Mouse (Mus musculus) adrenal gland (tissue): ENCODE results near the gene Cebpb.

ENCODE experiments used
- intact Hi-C: fragments of 180-260 bp; cut with DNase I; formaldehyde crosslinking; loops from one replicate; pipeline ENCODE4 v1.15.1; 2025
- microRNA-seq, 2 experiments: library from miRNA; unstranded; fragments of <30 nt; microRNA quantifications; one replicate each; pipeline ENCODE4; 2019

The Cebpb gene

DNA sequence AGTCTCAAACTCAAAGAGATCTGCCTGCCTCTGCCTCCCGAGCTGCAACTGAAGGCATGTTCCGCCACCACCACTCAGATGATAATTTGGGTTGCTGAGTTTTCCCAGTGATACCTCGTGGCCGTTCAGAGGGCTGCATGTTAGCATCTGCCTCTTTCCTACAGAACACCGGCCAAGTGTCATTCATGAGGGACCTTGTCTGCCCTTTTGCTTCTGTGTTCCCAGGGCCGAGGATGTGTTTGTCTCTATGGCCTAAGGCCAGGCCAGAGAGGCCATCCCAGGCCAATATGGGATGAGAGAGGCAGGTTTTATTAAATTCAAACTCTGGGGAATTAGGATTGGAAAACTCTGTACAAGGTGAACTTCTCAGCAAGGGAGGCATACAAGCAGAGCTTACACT is 25.6 kb downstream of the Cebpb start:
- intact Hi-C loops, result no loop called here

DNA sequence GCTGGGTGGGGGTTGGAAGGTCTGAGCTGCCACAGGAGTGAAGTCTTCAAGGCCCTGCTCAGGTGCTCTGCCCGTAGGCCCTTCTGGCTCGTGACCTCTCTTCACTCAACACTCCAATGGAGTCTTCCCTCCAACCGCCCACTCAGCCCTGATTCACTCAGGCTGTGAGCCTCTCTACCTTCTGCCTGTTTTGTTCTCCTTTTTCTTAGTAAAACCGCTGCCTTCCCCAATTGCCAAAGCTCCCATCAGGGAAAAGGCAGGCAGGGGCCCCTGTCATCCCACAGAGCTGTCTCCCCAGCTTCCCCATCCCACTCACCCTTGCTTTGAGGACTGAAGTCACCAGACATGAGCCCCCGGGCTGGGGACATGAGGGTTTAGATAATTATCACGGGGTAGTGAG is 26.3 kb downstream of the Cebpb start:
- intact Hi-C loops, result loop anchor here (5.0 kb wide), 1 partner anchor 42 kb away; no protein-coding TSS in a partner anchor

DNA sequence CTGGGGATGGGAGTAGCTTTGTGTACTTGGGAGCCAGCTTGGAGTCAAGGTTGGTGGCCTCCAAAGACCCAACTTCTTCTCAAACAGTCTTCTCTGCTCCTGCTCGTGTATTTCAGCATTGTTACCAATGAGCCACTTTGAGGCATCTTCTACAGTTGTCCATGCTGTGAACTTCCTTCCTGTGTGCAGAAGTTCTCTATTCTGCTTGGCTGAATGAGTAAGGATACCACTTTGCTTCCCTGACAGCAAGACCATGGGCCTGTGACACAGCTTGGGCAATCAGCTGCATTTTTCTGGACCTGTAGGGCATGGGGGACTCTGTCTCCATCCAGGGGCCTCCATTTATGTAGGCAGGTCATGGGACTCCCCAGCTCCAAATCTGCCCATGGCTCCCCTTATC is 28.5 kb downstream of the Cebpb start:
- intact Hi-C loops, result loop anchor here (5.0 kb wide), 1 partner anchor 40 kb away; no protein-coding TSS in a partner anchor

DNA sequence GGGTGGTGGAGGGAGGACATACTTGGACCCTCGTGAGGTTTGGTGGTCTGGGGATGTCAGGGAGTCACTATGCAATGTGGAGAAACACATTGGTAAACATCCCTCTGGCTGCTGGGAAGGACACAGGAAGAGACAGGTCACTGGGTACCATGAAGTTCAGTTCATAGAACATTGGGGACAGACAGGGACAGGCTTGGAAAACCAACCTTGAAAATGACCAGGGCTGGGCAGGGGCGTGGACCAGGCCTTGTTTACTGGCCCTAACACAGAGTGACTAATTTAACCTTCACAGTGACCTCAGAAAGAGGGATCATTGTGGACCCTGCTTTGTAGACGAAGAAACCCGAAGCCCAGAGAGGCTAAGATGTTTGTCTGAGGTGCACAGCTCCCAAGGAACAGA is 30.8 kb downstream of the Cebpb start:
- intact Hi-C loops, result loop anchor here (5.0 kb wide), 1 partner anchor 38 kb away; no protein-coding TSS in a partner anchor

DNA sequence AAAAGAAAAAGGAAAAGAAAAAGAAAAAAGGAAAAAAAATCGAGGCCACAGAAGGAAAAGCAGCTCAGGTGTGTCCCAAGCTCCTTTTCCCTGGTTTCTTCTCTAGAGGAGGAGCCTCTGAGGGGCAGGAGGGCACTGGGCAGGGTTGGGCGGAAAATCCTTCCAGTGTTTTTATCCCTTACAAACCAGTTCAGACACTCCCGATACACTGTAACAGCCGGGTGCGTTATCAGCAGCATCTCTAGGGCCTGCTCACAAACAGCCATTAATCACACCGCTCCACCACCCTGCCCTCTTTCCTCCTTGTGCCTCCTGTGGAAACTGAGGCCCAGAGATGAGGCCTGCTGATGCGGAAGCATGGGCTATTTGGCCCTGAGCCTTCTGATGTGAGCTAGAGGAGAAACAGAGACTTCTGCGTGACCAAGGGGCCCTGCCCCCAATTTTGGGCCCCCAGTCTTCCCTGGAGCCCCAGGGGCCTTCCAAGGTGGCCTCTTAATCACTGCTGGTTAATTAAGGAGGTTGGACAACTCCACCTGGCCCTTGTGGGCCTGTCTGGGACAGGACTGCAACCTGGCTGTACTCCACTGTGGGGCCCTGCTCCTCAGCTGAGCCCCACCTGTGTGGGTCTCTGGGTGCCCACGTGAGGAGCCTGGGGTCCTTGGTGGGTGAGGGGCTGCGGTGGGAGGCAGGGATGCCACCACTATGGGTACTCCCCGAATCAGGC is 32.6 kb downstream of the Cebpb start:
- intact Hi-C loops, result no loop called here

DNA sequence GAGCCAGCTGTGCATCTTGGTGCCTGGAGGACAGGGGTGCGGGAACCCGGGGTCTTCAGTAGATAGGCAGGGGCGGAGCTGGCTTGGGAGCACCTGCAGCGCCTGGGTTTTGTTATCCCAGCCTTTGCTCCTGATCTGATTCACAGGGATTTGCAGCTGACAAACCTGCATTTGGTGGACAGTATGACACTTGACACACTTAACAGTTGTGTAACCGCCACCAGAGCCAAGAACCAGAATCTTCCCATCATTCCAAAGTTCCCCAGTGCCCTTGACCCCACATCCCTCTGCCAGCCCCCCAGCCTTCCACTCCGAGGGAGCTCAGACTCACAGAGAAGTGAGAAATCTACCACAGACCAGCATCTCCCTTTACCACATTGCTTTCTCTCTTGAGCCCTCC is 33.8 kb downstream of the Cebpb start:
- intact Hi-C loops, result no loop called here

DNA sequence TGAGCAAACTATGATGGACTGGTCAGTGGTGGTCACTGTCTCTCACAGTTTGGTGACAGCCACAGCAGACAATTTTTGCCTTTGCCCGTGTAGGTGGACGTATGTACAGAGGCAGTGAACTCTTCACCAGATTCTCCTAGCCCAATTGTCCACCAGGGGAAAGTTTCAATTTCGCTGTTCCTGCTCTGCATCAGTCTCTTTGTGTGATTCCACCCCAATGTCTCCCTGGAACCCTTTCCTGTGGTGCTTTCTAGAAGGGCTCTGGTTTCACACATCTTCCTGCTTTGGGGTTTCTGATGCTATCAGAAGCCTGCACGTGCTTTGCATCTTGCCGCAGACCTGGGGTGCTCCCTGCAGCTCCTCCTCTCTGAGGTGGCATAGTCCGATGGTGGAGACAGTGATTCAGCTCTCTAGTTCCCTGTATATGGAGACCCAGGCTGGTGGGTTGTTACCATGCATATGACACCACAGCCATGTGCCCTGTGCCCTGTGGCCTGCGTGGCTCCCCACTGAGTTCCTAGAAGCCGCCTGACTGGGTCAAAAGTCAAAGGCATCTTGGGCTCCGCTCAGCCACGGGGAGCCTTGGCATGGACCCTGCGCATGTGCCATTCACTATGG is 35.0 kb downstream of the Cebpb start:
- intact Hi-C loops, result no loop called here

DNA sequence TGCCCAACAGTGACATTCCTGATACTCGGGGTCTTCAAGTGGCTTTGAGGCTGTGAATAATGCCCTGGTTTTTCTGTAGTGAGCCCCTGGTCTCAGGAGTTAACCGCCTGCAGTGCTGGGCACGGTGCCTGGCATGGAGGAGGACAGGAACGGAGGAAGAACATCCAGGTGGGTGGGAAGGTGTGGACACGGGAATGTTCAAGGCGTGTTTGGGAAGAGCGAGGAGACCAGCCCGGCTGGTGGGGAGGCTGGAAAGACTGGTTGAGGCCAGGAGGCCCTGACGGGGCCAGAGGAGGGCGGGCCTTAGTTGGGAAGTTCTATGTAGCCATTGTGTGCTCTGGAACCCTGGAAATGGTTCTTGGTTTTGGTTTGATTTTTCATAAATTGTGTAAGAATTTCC is 37.2 kb downstream of the Cebpb start:
- intact Hi-C loops, result no loop called here

DNA sequence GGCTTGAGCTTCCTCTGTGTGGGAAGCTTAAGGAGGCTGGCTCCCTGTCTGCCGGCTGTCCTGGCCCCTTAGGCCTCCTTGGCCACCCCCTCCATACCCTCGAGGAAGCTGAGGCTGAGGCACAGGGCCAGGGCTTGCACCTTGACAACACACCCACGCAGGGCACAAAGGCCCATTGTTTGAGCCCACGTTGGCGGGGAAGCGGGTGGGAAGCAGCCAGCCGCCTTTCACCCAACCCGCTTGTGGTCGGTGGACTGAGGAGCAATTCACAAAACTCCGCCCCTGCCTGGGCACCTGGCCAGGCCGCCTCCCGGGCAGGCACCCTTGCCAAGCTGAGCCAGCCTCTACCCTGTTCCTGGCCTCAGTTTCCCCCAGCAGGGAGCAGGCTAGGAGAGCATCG is 38.4 kb downstream of the Cebpb start:
- intact Hi-C loops, result no loop called here

DNA sequence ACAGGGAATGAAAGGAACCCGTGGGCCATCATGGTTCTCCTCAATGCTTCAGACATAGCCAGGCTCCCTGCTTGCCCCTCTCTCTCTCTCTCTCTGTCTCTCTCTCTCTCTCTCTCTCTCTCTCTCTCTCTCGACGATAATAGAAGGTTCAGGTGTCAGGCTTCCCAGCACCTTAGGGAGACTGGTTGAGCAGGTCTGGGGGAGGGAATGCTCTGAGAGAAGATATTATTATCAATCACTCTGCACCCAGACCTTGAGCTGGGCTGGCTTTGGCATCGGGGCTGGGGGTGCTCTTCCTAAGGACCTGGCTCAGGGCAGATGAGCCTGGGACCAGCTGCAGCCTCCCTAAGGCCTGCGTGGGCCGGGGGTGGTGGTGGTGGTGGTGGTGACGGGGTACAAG is 41.3 kb downstream of the Cebpb start:
- intact Hi-C loops, result no loop called here

DNA sequence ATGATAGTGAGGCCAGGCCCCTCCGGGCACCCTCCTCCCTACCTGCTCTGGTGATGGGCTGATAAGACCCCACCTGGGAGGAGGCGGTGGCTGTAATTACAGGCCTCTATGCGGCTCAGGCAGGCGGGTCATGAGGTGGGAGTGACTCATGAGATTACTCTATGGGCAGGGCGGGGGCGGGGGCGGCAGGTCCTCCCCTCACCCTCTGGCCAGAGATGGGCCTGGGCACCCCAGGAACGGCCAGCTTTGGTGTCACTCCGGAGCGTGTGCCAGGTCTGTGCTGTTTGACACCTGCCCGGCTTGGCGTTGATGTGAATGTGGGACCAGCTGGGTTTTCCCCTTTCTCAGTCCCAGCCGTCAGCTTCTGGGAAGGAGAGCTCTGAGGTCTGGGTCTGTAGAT is 42.4 kb downstream of the Cebpb start:
- intact Hi-C loops, result no loop called here

DNA sequence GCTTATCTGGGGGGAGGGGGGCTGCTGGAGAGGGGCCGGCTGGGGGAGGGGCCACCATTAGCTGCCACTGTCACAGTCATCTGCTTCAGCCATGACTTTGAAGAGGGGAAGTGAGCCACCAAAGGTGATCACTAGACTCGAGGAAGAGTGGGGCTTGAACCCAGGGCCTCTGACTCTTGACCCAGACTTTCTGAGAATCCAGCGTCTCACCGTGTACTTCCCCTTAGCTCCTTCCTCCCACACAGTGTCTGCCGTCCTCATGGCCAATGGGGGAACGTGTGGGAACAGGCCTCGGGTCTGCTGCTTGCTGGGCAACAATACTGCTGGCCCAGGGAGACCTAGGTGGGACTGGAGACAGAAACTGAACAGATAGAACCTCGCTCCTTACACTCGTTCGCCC is 46.1 kb downstream of the Cebpb start:
- intact Hi-C loops, result no loop called here

DNA sequence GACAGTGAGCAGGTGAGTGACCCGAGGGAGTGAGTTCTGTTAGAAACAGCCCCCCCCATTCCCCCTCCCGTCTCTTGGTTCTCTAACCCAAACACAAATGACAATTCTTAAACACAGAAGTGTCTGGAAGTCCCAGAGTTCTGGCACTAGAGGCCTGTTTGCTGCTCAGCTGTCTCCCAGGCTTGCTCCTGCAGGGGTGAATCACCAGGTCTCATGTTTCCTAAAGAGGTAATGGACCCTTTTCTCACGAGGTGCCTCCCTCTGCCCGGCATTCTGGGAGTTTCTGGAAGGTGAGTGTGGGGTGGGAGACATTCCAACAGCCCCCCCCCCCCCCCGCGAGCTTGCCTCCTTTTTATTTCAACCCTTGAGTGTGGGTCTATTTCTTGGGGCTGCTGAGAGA is 50.3 kb downstream of the Cebpb start:
- intact Hi-C loops, result no loop called here

Small RNA genes within 50 kb of the gene (microRNA-seq; reads per million reads assigned to microRNA genes)
- gene Gm22355, result 0 reads per million in 2 experiments
